In the genomic region with DNA sequence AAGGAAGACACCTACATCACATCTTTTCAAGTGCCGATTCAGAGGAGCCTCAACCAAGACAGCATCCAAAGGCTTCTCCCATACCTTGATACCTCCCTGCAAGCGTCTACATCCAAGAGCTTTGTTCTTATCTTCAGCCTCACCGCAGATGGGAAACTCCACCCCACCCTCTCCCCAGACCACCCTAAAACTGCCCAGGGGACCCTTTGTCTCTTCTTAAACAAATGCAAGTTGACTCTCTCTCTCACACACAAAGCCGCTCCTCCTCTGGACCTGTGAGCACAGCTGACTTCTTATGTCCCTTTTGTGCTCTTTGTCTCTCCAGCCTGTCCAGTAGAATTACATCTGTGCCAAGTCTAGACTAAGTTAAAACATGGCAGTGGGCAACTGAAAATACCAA, we compare ENCODE assay signal across 25 mouse cellular contexts.
DNase-seq lines count a peak whose midpoint lies in the region; ATAC-seq and TF ChIP-seq lines count a peak whose summit lies in the region.
"Had no signal": no experiment of that assay in that cellular context is flagged by ENCODE, and none has a peak within 500 bp of the region (broad histone marks: within the 10 kb centered on the region; RNA-seq: fewer than 3 reads in every experiment).

No protein-coding gene starts in this region.

- DNase-seq in hindbrain, embryonic 10.5 days (ENCODE audit: low spot score) = no peak
- DNase-seq in ES-CJ7 (ENCODE audit: low read depth, low spot score) = peak; percentile 65
- DNase-seq in ZHBTc4 (ENCODE audit: low read depth, low spot score) = peak; percentile 56
- no peak for DNase-seq in embryo, embryonic 10.5 days (ENCODE audit: low spot score)
- no peak for DNase-seq in thymus, adult 2 months
- DNase-seq: adrenal gland, adult 8-10 months; adrenal gland, postnatal 25 days; cerebellum, adult 11-12 months; cerebellum, adult 8-10 months; cerebellum, postnatal 10 days; cerebellum, postnatal 36 days; gastrocnemius, adult 2 months; gastrocnemius, postnatal 14 days; heart, adult 11 months had no signal

- no peak overlapping the region for H3K4me3 ChIP-seq in hindbrain, embryonic 10.5 days
- no peak overlapping the region for H3K4me3 ChIP-seq in hindbrain, embryonic 12.5 days
- no peak overlapping the region for H3K4me3 ChIP-seq in thymus, adult 2 months (ENCODE audit: control insufficient read depth, insufficient read depth, low read length)
- H3K4me3 ChIP-seq: forebrain, embryonic 10.5 days; forebrain, embryonic 13.5 days; gastrocnemius, adult 2 months had no signal

- H3K9me3 ChIP-seq in hindbrain, embryonic 10.5 days = no peaks in the 10 kb centered on the region
- H3K9me3 ChIP-seq in hindbrain, embryonic 12.5 days (replicated peaks) = no peaks in the 10 kb centered on the region
- H3K9me3 ChIP-seq: forebrain, embryonic 10.5 days; forebrain, embryonic 13.5 days had no signal

- H3K4me2 ChIP-seq in hindbrain, embryonic 12.5 days (replicated peaks) = no peak overlapping the region
- H3K4me2 ChIP-seq: forebrain, embryonic 13.5 days; heart, embryonic 11.5 days; hindbrain, embryonic 14.5 days had no signal

- no peak for TF ChIP-seq POLR2A in thymus, adult 2 months (IDR thresholded peaks at IDR 0.05; ENCODE audit: control insufficient read depth, extremely low read depth, insufficient read depth, low read length, poor library complexity)

- peaks cover 5% of the 10 kb centered on the region for H3K27me3 ChIP-seq in hindbrain, embryonic 10.5 days (ENCODE audit: insufficient read depth, poor library complexity, severe bottlenecking)
- H3K27me3 ChIP-seq in hindbrain, embryonic 12.5 days = peaks cover 6% of the 10 kb centered on the region; the same call in 1 of the 2 replicates
- H3K27me3 ChIP-seq in thymus, adult 2 months (ENCODE audit: control insufficient read depth, insufficient read depth, low read length) = no peaks in the 10 kb centered on the region
- H3K27me3 ChIP-seq: forebrain, embryonic 13.5 days had no signal

- H3K36me3 ChIP-seq in hindbrain, embryonic 10.5 days = no peaks in the 10 kb centered on the region
- no peaks in the 10 kb centered on the region for H3K36me3 ChIP-seq in hindbrain, embryonic 12.5 days
- no peaks in the 10 kb centered on the region for H3K36me3 ChIP-seq in thymus, adult 2 months (ENCODE audit: control insufficient read depth, insufficient read depth, low read length)
- H3K36me3 ChIP-seq: forebrain, embryonic 10.5 days; G1E had no signal

- H3K4me1 ChIP-seq in hindbrain, embryonic 10.5 days (replicated peaks) = peaks cover 25% of the 10 kb centered on the region
- H3K4me1 ChIP-seq in hindbrain, embryonic 12.5 days = peaks cover 14% of the 10 kb centered on the region; the same call in 1 of the 2 replicates
- peaks cover 3% of the 10 kb centered on the region for H3K4me1 ChIP-seq in thymus, adult 2 months (replicated peaks; ENCODE audit: control insufficient read depth, insufficient read depth, low read length)
- H3K4me1 ChIP-seq: forebrain, embryonic 13.5 days had no signal

- WGBS in hindbrain, embryonic 10.5 days = 52% methylated on average over 4 of the region's 4 CpGs
- 39% methylated on average over 4 of the region's 4 CpGs for WGBS in hindbrain, embryonic 12.5 days
- WGBS in thymus, adult 2 months = 82% methylated on average over 4 of the region's 4 CpGs

- no peak for TF ChIP-seq CTCF in thymus, adult 2 months (IDR thresholded peaks at IDR 0.05; ENCODE audit: borderline replicate concordance, control insufficient read depth, extremely low read depth, insufficient read depth, low read length, poor library complexity)

- ATAC-seq in hindbrain, embryonic 12.5 days (ENCODE audit: low FRiP score) = no peak
- ATAC-seq: forebrain, embryonic 13.5 days; forebrain, embryonic 16.5 days; hindbrain, postnatal 0 days; inflammation-experienced regulatory T-cells, adult 6 months; intestine, embryonic 16.5 days; Patski had no signal

- peak overlapping the region; percentile 19 for H3K27ac ChIP-seq in hindbrain, embryonic 10.5 days
- H3K27ac ChIP-seq in hindbrain, embryonic 12.5 days = no peak overlapping the region
- H3K27ac ChIP-seq in thymus, adult 2 months (ENCODE audit: control insufficient read depth, insufficient read depth, low read length) = no peak overlapping the region
- H3K27ac ChIP-seq: forebrain, embryonic 10.5 days; forebrain, embryonic 13.5 days; gastrocnemius, adult 2 months; hindbrain, embryonic 14.5 days; hindbrain, postnatal 0 days had no signal

- no peak overlapping the region for H3K9ac ChIP-seq in hindbrain, embryonic 12.5 days
- H3K9ac ChIP-seq: forebrain, embryonic 13.5 days; hindbrain, embryonic 14.5 days had no signal

Comparison
In these comparisons a context has a peak if more than half of its experiments do, and no peak if none do; other contexts are left out.
1. DNase-seq: peak in ES-CJ7 (single experiment) and ZHBTc4 (single experiment); none in hindbrain, embryonic 10.5 days (single experiment), embryo, embryonic 10.5 days (single experiment) and thymus, adult 2 months (single experiment).